Mouse (Mus musculus) spleen, postnatal 0 days (tissue): ENCODE measurements around the gene Rpl36a. TPM values are rescaled to one million over a fixed set of nuclear protein-coding genes. Genes with fewer than 3 reads are reported as not detected.

Experiments used
- polyA plus RNA-seq: library from polyadenylated mRNA; unstranded; fragments of >200 nt; fragmentation: Nextera tagmentation; extraction: Ambion mirVana; gene quantifications from 2 replicates; pipeline ENCODE4 v1.2.1, GENCODE M21; 2015

The Rpl36a gene
- 492 and 510 TPM in 2 replicates for polyA plus RNA-seq

DNA sequence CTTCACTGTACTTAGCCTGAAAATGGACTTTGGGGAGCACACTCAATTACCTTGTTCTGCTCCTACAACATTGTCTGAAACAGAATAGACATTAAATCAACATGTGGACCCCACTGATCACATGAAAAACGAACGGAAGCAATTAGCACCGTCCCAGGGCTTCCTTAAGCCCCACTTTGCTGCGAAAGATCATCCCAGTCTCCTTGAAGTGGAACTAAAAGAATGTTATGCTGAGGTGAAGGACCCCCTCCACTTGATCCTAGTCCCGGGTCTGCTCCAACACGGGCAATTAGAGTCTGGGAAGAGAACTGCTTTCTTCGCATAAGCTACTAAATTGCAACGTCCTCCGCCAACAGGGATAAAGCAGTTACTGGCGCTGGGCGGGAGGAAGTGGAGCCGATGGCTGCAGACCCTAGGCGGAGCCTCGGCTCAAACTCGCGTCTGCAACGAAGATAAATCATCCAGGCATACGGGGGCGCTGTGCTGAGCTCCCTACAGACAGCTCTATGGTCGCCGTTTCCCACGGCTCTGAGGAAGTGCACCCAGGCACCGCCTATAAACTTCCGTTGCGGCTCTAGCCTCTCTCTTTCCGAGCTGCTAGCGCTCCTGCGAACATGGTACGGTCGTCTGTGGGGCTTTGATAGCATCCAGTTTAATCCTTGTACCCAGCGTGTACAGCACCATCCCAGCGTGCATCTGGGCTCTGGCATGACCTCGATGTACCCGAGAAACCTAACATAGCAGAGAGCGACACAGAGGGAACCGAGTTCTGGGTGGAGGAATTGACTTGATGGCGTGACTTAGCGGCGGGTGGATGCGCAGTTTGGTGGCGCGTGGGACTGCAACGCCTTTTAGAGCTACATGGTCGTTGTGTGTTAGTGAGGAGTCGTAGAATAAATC lies at the start of gene Rpl36a:
TSS of gene Rpl36a (plus strand) at position 552 of the 900 bp plus-strand sequence.

DNA sequence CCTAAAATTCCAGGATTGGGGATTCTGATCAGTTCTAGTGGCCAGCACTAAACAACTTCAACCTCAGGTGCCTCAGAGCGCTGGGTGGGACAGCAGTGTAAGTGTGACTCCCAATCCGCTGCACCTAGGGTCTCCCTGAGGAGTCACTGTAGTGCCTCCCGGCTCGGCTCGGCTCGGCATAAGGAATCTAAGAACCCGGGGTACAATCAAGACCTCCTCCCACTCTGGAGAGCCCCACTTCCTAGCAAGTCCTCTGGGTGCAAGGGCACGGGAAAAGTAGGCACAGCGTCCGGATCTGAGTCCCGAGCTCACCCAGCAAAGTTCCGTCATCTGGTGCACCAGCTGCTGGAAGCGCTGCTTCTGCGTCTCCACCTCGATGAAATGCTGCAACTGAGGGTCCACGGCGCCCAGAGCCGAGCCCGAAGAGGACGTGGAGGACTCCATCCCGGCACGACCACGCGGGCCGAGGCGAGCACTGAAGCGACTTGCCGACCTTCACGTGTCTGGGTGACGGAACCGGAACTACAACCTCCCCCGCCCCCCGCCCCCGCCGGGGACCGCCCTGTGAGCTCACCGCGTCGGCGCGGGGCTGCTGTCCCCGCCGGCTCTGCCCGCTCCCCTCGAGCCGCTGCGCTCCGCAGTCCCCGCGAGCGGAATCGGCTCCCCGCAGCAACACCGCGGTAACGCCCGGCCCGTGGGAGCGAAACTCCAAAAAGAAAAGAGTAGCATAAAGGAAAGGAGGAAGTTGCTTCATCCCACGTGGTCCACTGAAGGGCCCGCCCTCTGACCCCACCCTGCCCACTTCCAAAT lies 44.1 kb upstream of the Rpl36a start, which contains the start of gene Timm8a1:
TSS of gene Timm8a1 (minus strand) at position 721 of the 810 bp plus-strand sequence.

DNA sequence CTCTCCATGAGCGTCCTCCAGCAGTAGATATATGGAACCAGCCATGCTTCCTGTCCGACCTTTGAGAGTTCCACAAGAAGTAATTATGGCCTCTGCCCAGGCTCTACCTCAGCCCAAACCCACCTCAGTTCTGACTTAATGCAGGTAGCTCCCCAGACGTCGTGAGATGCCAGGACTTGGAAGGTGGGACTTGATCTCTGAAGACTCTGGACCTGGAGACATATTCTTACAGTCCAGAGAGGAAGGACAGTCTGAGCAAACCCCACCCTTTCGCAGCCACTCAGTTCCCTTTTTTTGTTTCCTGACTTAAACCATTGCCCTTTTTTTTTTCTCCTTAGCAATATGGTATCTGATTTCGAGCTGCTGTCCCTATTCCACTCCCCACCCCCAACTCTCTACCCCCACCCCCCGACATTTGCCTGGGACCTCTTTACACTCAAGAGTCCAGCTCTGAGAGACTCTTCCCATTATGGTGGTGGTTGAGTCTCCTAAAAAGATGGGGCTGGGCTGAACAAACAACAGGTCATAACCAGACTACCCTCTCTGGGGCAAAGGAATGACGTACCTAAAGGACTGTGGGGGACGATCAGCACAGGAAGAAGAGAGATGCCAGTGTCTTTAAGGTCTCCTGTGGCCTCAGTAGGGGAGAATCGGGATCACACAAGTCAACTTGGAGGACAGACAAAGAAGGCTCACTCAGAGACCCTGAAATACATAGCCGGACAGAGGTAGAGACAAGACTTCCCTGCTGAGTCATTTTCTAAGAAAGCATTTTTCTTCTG lies 2.4 kb upstream of the Rpl36a start, which contains the start of gene Btk:
TSS of gene Btk (minus strand) at position 683 of the 782 bp plus-strand sequence.

DNA sequence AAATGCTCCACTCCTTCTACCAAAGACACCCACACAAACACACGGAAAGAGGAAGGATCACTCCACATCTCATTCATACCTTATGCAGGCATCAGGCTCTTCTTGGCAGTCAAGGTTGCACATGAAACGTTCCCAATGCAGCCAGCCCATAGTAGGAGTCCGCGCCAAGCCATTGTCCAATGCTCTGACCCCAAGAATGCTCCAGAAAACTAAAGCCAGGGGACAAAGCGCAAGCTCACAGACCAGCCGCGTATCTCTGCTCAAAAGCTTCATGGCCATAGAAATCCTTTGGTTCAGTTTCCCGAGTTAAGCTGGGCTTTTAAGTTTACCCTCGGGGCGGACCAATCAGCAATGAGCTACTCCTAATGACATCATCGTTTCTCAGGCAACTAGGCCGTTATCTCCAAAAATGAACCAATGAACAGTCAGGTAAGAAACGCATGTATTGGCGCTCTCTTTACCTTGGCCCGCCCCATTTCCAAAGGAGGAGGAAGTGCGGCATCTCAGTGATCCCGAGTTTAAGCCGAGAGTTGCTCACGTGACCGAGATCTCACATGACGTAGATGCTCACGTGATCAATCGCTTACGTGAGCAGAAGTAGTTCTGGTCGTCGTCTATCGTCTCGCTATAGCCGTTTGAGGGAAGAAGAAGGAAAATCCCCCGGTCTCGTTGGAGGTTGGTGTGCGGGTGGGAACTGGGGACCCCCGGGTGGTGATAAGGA lies 15.4 kb downstream of the Rpl36a start, which contains the start of the genes Gla and Hnrnph2:
TSS of gene Gla (minus strand) at position 467 of the 721 bp plus-strand sequence.
TSS of gene Hnrnph2 (plus strand) at position 521 of the 721 bp plus-strand sequence.

Other genes with a start within 250 kb of the Rpl36a start
- gene Drp2, start 181.1 kb upstream of the Rpl36a start, polyA plus RNA-seq = 0.17 and 0.23 TPM in 2 replicates
- 0.06 TPM in 1 of 2 replicates, not detected in the other for gene Taf7l, start 109.2 kb upstream of the Rpl36a start, polyA plus RNA-seq
- gene Timm8a1, start 43.8 kb upstream of the Rpl36a start, polyA plus RNA-seq = 74.5 TPM in 2 replicates
- gene Btk, start 2.1 kb upstream of the Rpl36a start, polyA plus RNA-seq = 28.6 and 30.1 TPM in 2 replicates
- 3.8 and 4.9 TPM in 2 replicates for gene Gla, start 15.5 kb downstream of the Rpl36a start, polyA plus RNA-seq
- 102 and 103 TPM in 2 replicates for gene Hnrnph2, start 15.5 kb downstream of the Rpl36a start, polyA plus RNA-seq
- 1.3 and 1.4 TPM in 2 replicates for gene Armcx4, start 100.9 kb downstream of the Rpl36a start, polyA plus RNA-seq
- gene Armcx1, start 132.3 kb downstream of the Rpl36a start, polyA plus RNA-seq = 11.2 and 13.1 TPM in 2 replicates
- 6.8 and 8.3 TPM in 2 replicates for gene Armcx6, start 165.8 kb downstream of the Rpl36a start, polyA plus RNA-seq
- gene Armcx3, start 170.9 kb downstream of the Rpl36a start, polyA plus RNA-seq = 17.4 and 21.5 TPM in 2 replicates
- 12.3 and 14.2 TPM in 2 replicates for gene Armcx2, start 223.6 kb downstream of the Rpl36a start, polyA plus RNA-seq